Mouse (Mus musculus) thymus, postnatal 14 days (tissue): ENCODE results near the gene Kdm2a.

Experiments used
- DNase-seq: peaks from one replicate; pipeline ENCODE4 v3.0.0; 2021

Gene Kdm2a

GRCm38 (mm10) chr19:4326881-4327280 lies 71.2 kb downstream of the Kdm2a start:
- no peak for DNase-seq

GRCm38 (mm10) chr19:4326106-4326505 lies 72.0 kb downstream of the Kdm2a start:
- no peak for DNase-seq

DNA sequence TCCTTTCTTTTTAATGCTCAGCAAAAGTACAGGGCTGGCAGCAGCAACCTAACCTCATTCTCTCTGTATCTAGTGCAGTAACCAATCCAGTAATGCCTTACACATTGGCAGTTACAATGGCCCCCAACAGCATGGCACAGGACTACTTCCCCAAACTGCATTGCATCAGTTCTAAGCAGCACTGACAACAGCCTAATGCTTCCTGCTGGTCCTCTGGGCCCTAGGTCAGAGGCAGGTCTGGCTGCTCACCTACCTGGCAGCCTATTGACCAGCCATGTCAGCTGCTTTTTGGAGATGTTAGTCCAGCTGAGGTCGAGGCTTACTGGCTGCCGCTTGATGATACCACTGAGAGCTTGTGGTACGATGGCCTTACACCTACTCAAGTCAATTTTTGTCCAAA lies 76.0 kb downstream of the Kdm2a start:
- DNase-seq = no peak

- no peak for DNase-seq
These were observed 76.5 kb downstream of the Kdm2a start for GRCm38 (mm10) chr19:4321622-4322021.

DNA sequence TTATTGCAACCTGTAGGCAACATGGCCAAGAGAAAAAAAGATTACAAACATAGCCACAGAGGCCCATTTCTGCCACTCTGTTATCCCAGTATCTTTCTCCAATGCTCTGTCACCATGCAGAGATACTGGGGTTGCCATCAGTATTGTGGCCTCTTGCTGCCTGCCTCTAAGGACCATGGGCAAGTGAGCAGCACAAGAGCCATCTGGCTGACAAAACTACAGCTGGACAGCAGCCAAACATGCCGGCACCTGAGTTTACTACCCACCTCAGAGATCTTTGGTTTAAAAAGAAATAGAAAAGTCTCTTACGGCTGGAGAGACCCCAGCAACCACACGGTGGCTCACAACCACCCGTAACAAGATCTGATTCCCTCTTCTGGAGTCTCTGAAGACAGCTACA lies 78.8 kb downstream of the Kdm2a start:
- no peak for DNase-seq

- no peak for DNase-seq
These were observed 80.9 kb downstream of the Kdm2a start for GRCm38 (mm10) chr19:4317181-4317580.

DNA sequence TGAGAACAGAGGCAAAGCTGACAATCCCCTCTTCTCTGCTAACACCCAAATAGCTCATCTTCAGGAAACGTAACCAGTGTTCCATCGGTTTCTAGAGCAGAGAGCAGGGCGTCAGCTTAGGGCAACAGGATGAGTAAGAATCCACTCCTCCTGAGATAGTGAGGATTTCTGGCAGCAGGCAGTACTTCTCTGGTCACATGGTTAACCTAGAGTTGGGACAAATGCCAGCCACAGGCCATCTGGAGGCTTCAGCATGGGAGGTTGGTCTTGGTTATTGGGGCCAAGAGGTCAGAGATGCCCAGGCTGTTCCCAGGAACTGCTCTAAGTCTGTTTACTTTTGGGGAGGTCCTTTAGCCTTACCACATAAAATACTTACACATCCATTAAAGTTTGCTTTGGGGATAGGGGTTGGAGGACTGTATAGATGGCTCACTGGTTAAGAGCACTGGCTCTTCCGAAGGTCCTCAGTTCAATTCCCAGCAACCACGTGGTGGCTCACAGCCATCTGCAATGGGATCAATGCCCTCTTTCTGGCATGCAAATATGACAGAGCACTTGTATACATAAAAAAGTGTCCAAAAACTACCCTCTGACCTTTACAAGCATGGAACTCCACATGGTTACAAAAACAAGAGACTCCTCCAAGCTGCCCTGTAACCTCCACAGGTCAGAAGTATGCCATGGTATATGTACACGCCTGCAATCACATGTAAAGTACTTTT lies 82.7 kb downstream of the Kdm2a start:
- no peak for DNase-seq

- peak; percentile 73 for DNase-seq
These were observed 88.3 kb downstream of the Kdm2a start for GRCm38 (mm10) chr19:4309776-4310185.

- no peak for DNase-seq
These were observed 88.8 kb downstream of the Kdm2a start for GRCm38 (mm10) chr19:4309302-4309701.

- DNase-seq = peak; percentile 90
These were observed 91.9 kb downstream of the Kdm2a start, which contains the start of gene Grk2 for GRCm38 (mm10) chr19:4306190-4306577. Grk2 (minus strand) TSS chr19:4306222.

DNA sequence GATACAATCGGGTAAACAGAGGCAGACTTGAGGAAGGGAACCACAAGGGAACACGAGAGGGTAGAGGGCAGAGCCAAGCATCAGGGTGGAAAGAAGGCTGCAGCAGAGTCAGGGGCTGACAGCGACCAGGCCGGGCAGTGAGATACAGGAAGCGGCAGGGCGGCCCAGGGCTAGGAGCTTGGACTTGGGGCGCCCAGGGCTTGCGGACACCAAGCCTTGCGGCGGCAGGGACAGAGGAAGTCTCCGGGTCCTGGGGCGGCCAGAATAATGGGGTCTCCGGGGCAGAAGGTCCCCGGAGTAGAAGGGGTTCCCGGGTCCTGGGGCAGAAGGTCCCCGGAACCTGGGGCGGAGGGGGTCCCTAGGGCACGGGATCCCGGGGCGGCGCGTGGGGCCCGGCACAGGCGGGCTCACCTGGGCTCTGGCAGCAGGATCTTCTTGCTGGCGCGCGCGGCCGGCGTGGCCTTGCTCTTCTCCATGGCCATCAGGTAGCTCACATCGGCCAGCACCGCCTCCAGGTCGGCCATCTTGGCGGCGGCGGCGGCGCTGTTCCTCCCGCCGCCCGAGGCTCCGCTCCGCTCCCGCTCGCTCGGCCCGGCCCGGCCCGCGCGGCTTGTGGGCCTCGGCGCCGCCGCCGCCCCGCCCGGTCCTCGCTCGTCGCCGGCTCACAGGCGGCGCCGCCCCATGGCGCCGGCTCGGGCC lies 92.4 kb downstream of the Kdm2a start:
- peak; percentile 71 for DNase-seq

- peak; percentile 67 for DNase-seq
These were observed 93.2 kb downstream of the Kdm2a start for GRCm38 (mm10) chr19:4304871-4305321.

DNA sequence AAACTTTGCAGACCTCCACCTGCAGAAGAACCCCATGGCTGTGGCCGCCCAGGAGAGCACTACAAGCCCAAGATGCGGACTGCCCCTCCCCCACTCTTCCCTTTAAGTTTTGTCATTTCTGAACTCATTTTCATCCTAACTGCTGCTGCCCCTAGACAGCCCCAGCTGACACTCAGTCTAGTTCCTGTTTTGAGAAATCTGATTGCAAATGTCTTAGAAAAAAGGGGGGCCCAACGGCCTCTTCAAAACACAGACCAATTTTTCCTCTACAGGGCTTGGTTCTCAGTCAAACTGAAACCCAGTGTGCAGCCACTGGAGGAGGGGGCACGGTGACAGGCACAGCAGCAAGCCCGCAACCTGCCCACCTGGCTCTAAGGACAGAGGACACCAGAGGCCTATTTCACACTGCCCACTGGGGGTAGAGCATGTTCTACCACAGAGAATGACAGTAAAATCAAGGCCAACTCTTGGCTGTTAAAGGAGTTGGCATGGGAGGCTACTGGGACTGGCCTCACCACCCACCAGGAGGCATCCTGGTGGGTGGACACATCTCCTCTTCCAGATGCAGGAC lies 93.7 kb downstream of the Kdm2a start:
- peak; percentile 73 for DNase-seq

DNA sequence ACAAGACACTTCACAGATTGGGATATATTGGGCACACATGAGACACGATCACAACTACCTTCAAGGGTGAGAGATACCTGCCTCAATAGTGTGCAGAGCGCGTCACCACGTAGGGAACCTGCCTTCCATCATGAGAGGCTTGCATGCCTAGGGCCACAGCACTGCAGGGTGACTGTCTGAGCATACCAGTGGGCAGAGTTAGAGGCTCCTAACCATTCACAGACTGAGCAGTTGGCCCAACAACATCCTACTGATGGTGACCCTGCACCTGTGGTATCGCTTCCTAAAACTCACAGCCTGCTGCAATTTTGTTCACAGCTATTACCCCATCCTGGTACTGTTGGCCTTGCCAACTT lies 94.5 kb downstream of the Kdm2a start:
- DNase-seq = peak; percentile 34

GRCm38 (mm10) chr19:4302936-4303639 lies 95.0 kb downstream of the Kdm2a start:
- peak; percentile 43 for DNase-seq

GRCm38 (mm10) chr19:4301735-4302651 lies 96.1 kb downstream of the Kdm2a start:
- peak; percentile 88 for DNase-seq

- peak; percentile 28 for DNase-seq
These were observed 97.0 kb downstream of the Kdm2a start for GRCm38 (mm10) chr19:4300852-4301734.

DNA sequence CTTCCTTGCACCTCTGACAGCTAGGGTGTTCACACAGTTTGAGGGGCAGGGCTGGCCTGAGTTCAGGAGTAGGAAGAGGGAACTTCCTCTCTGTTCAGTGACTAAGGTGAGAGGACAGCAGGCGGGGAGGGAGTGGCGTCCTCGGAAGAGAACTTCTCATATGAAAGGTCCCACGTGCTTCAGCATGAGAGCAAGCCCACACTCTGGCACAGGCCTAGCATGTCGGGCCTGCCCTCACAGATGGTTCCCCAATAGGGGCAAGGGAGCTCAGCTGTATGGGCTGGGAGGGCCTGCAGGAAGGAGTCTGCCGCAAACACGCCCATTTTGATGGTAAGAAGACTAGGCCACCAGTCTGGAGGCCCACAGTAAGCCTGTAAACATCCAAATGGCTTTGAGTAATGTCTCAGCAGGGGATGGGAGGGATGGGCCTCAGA lies 97.8 kb downstream of the Kdm2a start:
- peak; percentile 83 for DNase-seq

DNA sequence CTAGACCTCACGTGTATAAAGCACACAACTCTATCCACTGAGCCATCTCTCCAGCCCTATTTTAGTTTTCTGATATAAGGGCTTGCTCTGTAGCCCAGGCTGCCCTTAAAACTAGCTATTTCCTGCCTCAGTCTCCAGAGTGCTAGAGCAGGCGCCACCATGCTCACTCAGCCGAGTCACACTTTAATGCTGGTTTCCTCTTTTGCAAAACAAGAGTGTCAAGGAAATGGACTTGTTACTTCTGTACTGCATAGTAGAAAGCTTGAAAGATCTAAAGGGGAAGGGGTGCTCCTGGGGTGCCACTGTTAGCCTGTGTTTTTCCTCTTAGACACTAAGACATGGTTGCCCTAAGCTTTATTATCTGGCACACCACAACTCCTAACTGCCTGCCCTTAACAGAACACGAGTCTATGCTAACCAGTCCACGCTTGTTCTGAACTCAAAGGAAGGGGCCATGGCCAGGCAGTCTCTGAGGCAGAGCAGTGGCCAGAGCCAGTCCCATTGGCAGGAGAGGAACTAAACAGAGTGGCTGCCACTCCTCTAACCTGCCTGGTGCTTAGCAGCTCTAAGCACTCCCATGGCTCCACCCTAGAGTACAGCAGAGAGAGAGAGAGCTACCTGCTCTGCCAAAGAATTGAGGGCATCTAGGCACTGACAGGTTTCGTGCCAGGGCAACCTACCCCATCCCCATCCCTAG lies 98.4 kb downstream of the Kdm2a start:
- DNase-seq = peak; percentile 60

DNA sequence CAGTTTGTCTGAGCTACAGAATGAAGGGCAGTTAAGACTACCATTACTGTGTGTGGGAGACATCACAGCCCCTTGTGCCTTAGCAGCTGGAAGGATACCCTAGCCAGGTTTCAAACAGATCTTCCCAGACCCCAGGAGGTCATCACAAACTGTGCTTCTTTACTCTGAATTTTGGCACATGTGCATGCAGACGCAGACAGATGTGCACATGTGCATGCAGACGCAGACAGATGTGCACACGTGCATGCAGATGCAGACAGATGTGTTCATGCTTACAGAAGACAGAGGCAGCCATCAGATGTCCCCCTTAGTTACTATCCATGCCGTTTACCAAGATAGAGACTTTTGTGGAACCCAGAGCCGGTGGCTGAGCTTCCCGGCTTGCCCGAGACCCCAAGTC lies 99.0 kb downstream of the Kdm2a start:
- no peak for DNase-seq
